Mouse (Mus musculus): ENCODE data around the gene Eps15l1. TPM values are rescaled to one million over a fixed set of nuclear protein-coding genes. Genes with fewer than 3 reads are reported as not detected.

The Eps15l1 gene
- polyA plus RNA-seq (2015; fragmentation: Nextera tagmentation; extraction: Ambion mirVana): 18.2 and 19.9 TPM in 2 replicates

DNA sequence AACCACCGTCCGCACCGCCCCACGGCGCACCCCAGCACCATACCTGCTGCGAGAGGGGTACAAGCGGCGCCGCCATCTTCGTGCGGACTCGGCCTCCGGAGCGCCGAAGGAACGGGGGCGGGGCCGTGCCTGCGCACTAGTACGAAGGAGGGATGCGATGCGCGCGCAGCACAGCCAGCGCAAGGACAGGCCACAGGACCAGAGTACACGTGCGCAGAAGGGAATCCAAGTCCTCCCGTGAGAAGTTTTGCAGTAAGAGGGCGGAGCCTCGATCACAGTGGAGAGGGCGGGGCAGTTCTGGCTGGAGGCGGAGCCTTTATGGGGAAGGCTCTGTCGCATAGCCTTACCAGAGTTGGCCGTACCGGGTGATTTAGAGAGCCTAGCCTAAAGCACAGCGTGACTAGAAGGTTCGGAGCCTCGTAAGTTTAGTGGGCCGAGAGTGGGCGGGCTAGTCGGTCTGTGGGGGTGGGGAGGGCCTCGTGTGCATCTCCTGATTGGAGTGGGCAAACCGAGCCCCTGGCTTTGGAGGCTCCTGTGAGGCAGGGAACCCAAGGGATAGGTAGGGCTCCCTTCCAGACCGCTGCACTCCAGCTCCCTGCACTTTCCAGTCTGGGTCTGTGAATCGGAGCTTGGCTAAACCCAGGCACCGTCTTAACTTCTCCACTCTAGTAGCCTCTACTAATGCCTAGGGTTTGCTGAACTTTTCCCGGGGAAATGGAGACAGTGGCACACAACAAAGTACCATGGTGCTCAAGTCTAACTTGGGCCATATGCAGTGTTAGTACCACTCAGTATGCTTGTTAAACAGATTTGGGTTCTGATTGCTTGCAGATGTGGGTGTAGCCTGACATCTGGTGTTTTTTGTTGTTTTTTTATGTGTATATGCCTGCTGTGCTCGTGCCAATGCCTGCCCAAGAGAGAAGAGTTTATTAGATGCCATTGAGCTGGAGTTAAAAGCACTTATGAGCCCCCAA lies at the start of gene Eps15l1:
TSS of gene Eps15l1 (minus strand) at position 99 of the 974 bp plus-strand sequence.

DNA sequence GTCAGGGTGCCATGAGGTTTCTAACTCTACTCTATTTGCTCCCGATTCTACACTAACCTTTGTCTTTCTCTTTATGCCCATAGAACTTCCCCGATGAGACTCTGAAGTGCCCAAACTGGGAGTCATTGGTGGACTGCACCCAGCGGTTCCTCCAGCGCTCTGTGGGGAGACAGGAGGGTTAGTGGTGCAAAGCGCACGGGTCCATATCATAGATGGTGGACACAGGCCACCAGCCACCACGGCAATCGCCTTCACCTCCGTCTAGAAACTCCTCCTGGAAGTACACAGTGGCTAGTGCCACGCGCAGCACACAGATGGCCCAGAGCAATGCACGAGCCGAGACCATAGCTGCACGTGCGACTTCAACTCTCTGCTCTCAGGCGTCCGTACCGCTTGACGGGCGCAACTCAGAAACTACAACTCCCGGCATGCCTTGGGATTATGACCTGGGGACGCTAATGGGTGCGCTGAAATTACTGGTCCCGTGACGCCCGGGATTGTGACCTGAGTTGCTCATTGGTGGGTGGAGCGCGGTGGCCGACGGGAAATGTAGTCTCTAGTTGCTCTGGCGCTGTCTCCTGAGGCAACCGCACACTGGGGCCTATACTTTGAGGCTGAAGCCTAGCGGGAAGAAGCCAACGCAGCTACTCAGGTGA lies 22.2 kb upstream of the Eps15l1 start, which contains the start of the genes Calr3 and 1700030K09Rik:
TSS of gene Calr3 (minus strand) at position 533 of the 656 bp plus-strand sequence.
TSS of gene 1700030K09Rik (plus strand) at position 543 of the 656 bp plus-strand sequence.

DNA sequence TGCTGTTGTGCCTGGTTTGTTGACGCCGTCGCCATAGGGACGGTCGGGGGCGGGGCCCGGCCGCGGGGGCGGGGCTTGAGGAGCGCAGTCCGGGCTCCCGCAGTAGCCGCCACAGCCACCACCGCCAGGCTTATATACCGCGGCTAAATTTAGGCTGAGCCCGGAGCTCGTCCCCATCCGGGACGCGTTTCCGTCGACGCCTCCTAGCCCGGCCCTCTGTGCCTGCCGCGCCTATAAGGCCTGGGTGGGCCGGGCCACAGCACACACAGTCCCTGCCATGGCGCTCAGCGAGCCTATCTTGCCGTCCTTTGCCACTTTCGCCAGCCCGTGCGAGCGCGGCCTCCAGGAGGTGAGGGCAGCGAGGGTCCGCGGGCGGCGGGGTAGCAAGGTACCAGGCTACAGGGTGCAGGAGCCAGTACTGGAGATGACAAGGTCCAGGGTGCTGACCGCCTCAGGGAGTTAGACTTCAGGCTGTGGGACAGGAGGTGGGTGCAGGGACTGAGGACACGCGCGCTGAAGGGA lies 102.4 kb downstream of the Eps15l1 start, which contains the start of gene Klf2:
TSS of gene Klf2 (plus strand) at position 233 of the 522 bp plus-strand sequence.

GRCm38 (mm10) chr8:72305210-72305905 lies 115.9 kb downstream of the Eps15l1 start, which contains the start of gene Gm10282:
Gm10282 (minus strand) TSS chr8:72305260.

Other genes with a start within 250 kb of the Eps15l1 start
- 2.7 and 3.6 TPM in 2 replicates for gene Hsh2d, start 231.8 kb downstream of the Eps15l1 start, polyA plus RNA-seq (2015; fragmentation: Nextera tagmentation; extraction: Ambion mirVana)
- 0.26 and 0.39 TPM in 2 replicates for gene Cib3, start 208.6 kb downstream of the Eps15l1 start, polyA plus RNA-seq (2015; fragmentation: Nextera tagmentation; extraction: Ambion mirVana)
- not detected in 2 replicates for gene Gm11034, start 207.8 kb downstream of the Eps15l1 start, polyA plus RNA-seq (2015; fragmentation: Nextera tagmentation; extraction: Ambion mirVana)
- gene Fam32a, start 201.7 kb downstream of the Eps15l1 start, polyA plus RNA-seq (2015; fragmentation: Nextera tagmentation; extraction: Ambion mirVana): 52.6 and 55.1 TPM in 2 replicates
- gene Ap1m1, start 181.4 kb downstream of the Eps15l1 start, polyA plus RNA-seq (2015; fragmentation: Nextera tagmentation; extraction: Ambion mirVana): 68.3 and 74.6 TPM in 2 replicates
- gene Gm10282, start 116.2 kb downstream of the Eps15l1 start, polyA plus RNA-seq (2015; fragmentation: Nextera tagmentation; extraction: Ambion mirVana): 12.0 and 12.3 TPM in 2 replicates
- 18.5 and 24.5 TPM in 2 replicates for gene Klf2, start 102.4 kb downstream of the Eps15l1 start, polyA plus RNA-seq (2015; fragmentation: Nextera tagmentation; extraction: Ambion mirVana)
- gene Calr3, start 22.4 kb upstream of the Eps15l1 start, polyA plus RNA-seq (2015; fragmentation: Nextera tagmentation; extraction: Ambion mirVana): 0.68 and 0.87 TPM in 2 replicates
- 3.8 and 5.7 TPM in 2 replicates for gene 1700030K09Rik, start 22.4 kb upstream of the Eps15l1 start, polyA plus RNA-seq (2015; fragmentation: Nextera tagmentation; extraction: Ambion mirVana)
- 22.4 and 24.3 TPM in 2 replicates for gene Cherp, start 53.8 kb upstream of the Eps15l1 start, polyA plus RNA-seq (2015; fragmentation: Nextera tagmentation; extraction: Ambion mirVana)
- 9.0 and 10.6 TPM in 2 replicates for gene Slc35e1, start 71.2 kb upstream of the Eps15l1 start, polyA plus RNA-seq (2015; fragmentation: Nextera tagmentation; extraction: Ambion mirVana)
- gene Med26, start 126.8 kb upstream of the Eps15l1 start, polyA plus RNA-seq (2015; fragmentation: Nextera tagmentation; extraction: Ambion mirVana): 9.3 and 9.9 TPM in 2 replicates
- 52.7 and 56.5 TPM in 2 replicates for gene Smim7, start 149.6 kb upstream of the Eps15l1 start, polyA plus RNA-seq (2015; fragmentation: Nextera tagmentation; extraction: Ambion mirVana)
- 4.8 and 5.5 TPM in 2 replicates for gene Tmem38a, start 150.6 kb upstream of the Eps15l1 start, polyA plus RNA-seq (2015; fragmentation: Nextera tagmentation; extraction: Ambion mirVana)
- 0.02 and 0.06 TPM in 2 replicates for gene Nwd1, start 225.3 kb upstream of the Eps15l1 start, polyA plus RNA-seq (2015; fragmentation: Nextera tagmentation; extraction: Ambion mirVana)